Mouse (Mus musculus) lung, adult 18-20 months (tissue): ENCODE results near the gene Mrps21.
"Not testable (repeated sequence)": the region's sequence is repeated elsewhere in the genome, so short reads cannot be mapped to it uniquely, and the experiment has no call there.

Source experiments
- DNase-seq, 2 experiments: peaks; one replicate each; pipeline ENCODE4 v3.0.0; 2022; ENCODE audit warnings: mixed read lengths in 2 of 2

Mrps21 gene

GRCm38 (mm10) chr3:95871392-95871867 is at the start of gene Mrps21:
Mrps21 (minus strand) TSS chr3:95871519.
- DNase-seq: peak; percentile 86 to 91

- DNase-seq: not testable (repeated sequence)
Observed at GRCm38 (mm10) chr3:95920532-95920931, 49.2 kb upstream of the Mrps21 start.

GRCm38 (mm10) chr3:95916760-95917159 is 45.4 kb upstream of the Mrps21 start:
- DNase-seq: no peak

GRCm38 (mm10) chr3:95914706-95915105 is 43.4 kb upstream of the Mrps21 start:
- no peak for DNase-seq

- no peak for DNase-seq
Observed at GRCm38 (mm10) chr3:95907613-95908012, 36.3 kb upstream of the Mrps21 start.

- DNase-seq: peak in 1 of 2 experiments; percentile 56
Observed at GRCm38 (mm10) chr3:95906860-95907259, 35.5 kb upstream of the Mrps21 start.

GRCm38 (mm10) chr3:95905940-95906492 is 34.7 kb upstream of the Mrps21 start:
- peak; percentile 55 to 67 for DNase-seq

- DNase-seq: peak; percentile 56 to 76
Observed at GRCm38 (mm10) chr3:95905146-95905939, 34.0 kb upstream of the Mrps21 start.

GRCm38 (mm10) chr3:95904568-95904967 is 33.2 kb upstream of the Mrps21 start, which contains the start of gene Car14:
Car14 (minus strand) TSS chr3:95904691.
- no peak for DNase-seq

- no peak for DNase-seq
Observed at GRCm38 (mm10) chr3:95903753-95904502, 32.6 kb upstream of the Mrps21 start.

- DNase-seq: no peak
Observed at GRCm38 (mm10) chr3:95902643-95903042, 31.3 kb upstream of the Mrps21 start.

- DNase-seq: no peak
Observed at GRCm38 (mm10) chr3:95902373-95902625, 31.0 kb upstream of the Mrps21 start.

GRCm38 (mm10) chr3:95901616-95902372 is 30.5 kb upstream of the Mrps21 start:
- no peak for DNase-seq

- no peak for DNase-seq
Observed at GRCm38 (mm10) chr3:95899800-95900524, 28.6 kb upstream of the Mrps21 start.

GRCm38 (mm10) chr3:95895501-95895900 is 24.2 kb upstream of the Mrps21 start:
- DNase-seq: not testable (repeated sequence)

GRCm38 (mm10) chr3:95894317-95895160 is 23.2 kb upstream of the Mrps21 start:
- peak; percentile 76 to 82 for DNase-seq

- DNase-seq: peak; percentile 99
Observed at GRCm38 (mm10) chr3:95893606-95894316, 22.4 kb upstream of the Mrps21 start, which contains the start of gene Aph1a. Aph1a (plus strand) TSS chr3:95893969.

- DNase-seq: peak in 1 of 2 experiments; percentile 61
Observed at GRCm38 (mm10) chr3:95893126-95893525, 21.8 kb upstream of the Mrps21 start.

GRCm38 (mm10) chr3:95892066-95893052 is 21.0 kb upstream of the Mrps21 start:
- DNase-seq: peak in 1 of 2 experiments; percentile 51
